Mouse (Mus musculus) urinary bladder, postnatal 10 days (tissue): ENCODE measurements around the gene Insl3.
"Not testable (repeated sequence)": the region's sequence is repeated elsewhere in the genome, so short reads cannot be mapped to it uniquely, and the experiment has no call there.

Experiments used
- DNase-seq: peaks from one replicate; pipeline ENCODE4 v3.0.0; 2022; ENCODE audit warnings: low spot score

Insl3 gene

GRCm38 (mm10) chr8:71709134-71709799, 20.3 kb downstream of the Insl3 start:
- DNase-seq, result no peak

GRCm38 (mm10) chr8:71709800-71710446, 20.9 kb downstream of the Insl3 start:
- DNase-seq, result peak; percentile 50

GRCm38 (mm10) chr8:71711574-71711973, 22.6 kb downstream of the Insl3 start:
- DNase-seq, result no peak

GRCm38 (mm10) chr8:71715531-71715930, 26.5 kb downstream of the Insl3 start:
- no peak for DNase-seq

- DNase-seq, result no peak
Measured at GRCm38 (mm10) chr8:71716561-71717053, 27.6 kb downstream of the Insl3 start.

- DNase-seq, result no peak
Measured at GRCm38 (mm10) chr8:71717096-71717495, 28.1 kb downstream of the Insl3 start.

GRCm38 (mm10) chr8:71718252-71718651, 29.2 kb downstream of the Insl3 start:
- no peak for DNase-seq

GRCm38 (mm10) chr8:71719218-71719617, 30.2 kb downstream of the Insl3 start:
- peak; percentile 7 for DNase-seq

GRCm38 (mm10) chr8:71719928-71720457, 31.0 kb downstream of the Insl3 start:
- DNase-seq, result no peak

GRCm38 (mm10) chr8:71723047-71723551, 34.1 kb downstream of the Insl3 start:
- DNase-seq, result no peak

GRCm38 (mm10) chr8:71724389-71724788, 35.4 kb downstream of the Insl3 start:
- no peak for DNase-seq

GRCm38 (mm10) chr8:71725122-71725924, 36.3 kb downstream of the Insl3 start, which contains the start of gene Fcho1:
TSS of gene Fcho1 (minus strand) at chr8:71725716.
- DNase-seq, result no peak

- DNase-seq, result no peak
Measured at GRCm38 (mm10) chr8:71728240-71728785, 39.3 kb downstream of the Insl3 start.

- no peak for DNase-seq
Measured at GRCm38 (mm10) chr8:71728826-71729620, 40.0 kb downstream of the Insl3 start.

GRCm38 (mm10) chr8:71731652-71732230, 42.7 kb downstream of the Insl3 start:
- no peak for DNase-seq

- not testable (repeated sequence) for DNase-seq
Measured at GRCm38 (mm10) chr8:71738316-71738715, 49.3 kb downstream of the Insl3 start.
